Mouse (Mus musculus) forebrain, embryonic 16.5 days (tissue): Measurements from ENCODE around the gene Erg. TPM values are rescaled to one million over a fixed set of nuclear protein-coding genes. Genes with fewer than 3 reads are reported as not detected.

Experiments
- ATAC-seq: fragments of 200-750 bp; cut with Nextera tagmentation; 2 replicates; pipeline ENCODE4 v1.8.0; 2017; ENCODE audit warnings: mild to moderate bottlenecking, moderate library complexity
- H3K27ac ChIP-seq: fragments of 300-500 bp; sonication (generic); 2 replicates; pipeline ENCODE4 v1.5.1; 2014; ENCODE audit warnings: low read length, control low read depth
- H3K27me3 ChIP-seq: fragments of 300-500 bp; sonication (generic); replicated peaks from 2 replicates; pipeline ENCODE4 v1.6.1; 2014; ENCODE audit warnings: low read length; ENCODE audit not compliant: control insufficient read depth, insufficient read depth
- H3K36me3 ChIP-seq: fragments of 300-500 bp; sonication (generic); 2 replicates; pipeline ENCODE4 v1.6.1; 2014; ENCODE audit not compliant: control insufficient read depth, insufficient read depth
- H3K4me1 ChIP-seq: fragments of 300-500 bp; sonication (generic); replicated peaks from 2 replicates; pipeline ENCODE4 v1.6.1; 2014; ENCODE audit warnings: low read length; ENCODE audit not compliant: control insufficient read depth, insufficient read depth
- H3K4me2 ChIP-seq: fragments of 300-500 bp; sonication (generic); 2 replicates; pipeline ENCODE4 v1.6.1; 2014; ENCODE audit warnings: mild to moderate bottlenecking, low read length, control low read depth
- H3K4me3 ChIP-seq: fragments of 300-500 bp; sonication (generic); replicated peaks from 2 replicates; pipeline ENCODE4 v1.5.1; 2014; ENCODE audit warnings: mild to moderate bottlenecking, low read length, control low read depth
- H3K9ac ChIP-seq: fragments of 300-500 bp; sonication (generic); replicated peaks from 2 replicates; pipeline ENCODE4 v1.6.1; 2014; ENCODE audit warnings: low read depth, low read length, control low read depth
- H3K9me3 ChIP-seq: fragments of 300-500 bp; sonication (generic); 2 replicates; pipeline ENCODE4 v1.6.1; 2016; ENCODE audit warnings: low read length; ENCODE audit not compliant: control insufficient read depth
- WGBS: fragments of 180-500 bp; shearing (Covaris S2); extraction: QIAGEN DNeasy Blood & Tissue Kit; methylation state at CpG from one replicate; pipeline ENCODE4 v1.1.7; 2014; 5-methylcytosine and 5-hydroxymethylcytosine counted together
- polyA plus RNA-seq: library from polyadenylated mRNA; unstranded; fragments of >200 nt; fragmentation: Nextera tagmentation; extraction: Ambion mirVana; gene quantifications from 2 replicates; pipeline ENCODE4 v1.2.1, GENCODE M21; 2015

Erg gene
- polyA plus RNA-seq, 1 experiment from 2014 or later: 1.9 TPM

DNA sequence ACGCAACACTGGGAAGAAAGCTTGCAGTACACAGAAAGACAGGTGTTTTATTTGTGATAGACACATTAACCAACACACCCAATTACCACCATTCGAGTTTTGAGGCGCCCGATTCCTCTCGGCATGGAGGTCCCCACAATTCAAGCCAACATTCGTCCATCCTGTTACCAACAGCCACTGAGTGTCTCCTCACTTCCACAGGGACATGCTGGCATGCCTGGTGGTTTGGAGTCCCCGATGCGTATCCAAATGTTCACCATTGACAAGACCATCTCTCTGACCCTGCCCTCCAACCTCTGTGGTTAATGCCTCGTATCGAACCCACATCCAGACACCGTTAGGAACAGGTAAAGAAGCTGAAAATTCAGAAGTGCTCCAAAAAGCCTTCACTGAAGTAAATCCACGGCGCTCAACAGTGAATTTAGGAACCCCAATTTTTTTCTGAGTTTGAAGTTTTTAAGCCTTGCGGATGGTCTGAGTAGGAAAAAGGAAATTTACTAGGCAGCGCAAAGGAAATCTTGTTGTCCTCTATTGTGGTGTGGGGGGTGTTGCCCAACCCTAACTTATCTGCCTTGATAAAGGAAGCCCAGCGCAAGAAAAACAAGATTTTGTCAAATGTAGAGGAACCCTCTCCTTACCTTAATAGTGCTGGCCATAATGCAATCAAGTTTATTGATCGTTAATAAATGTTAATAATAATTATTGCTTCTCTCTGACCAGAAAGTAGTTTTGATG lies 127.6 kb downstream of the Erg start:
- no peak for ATAC-seq
- 90% methylated on average over 17 of the region's 17 CpGs for WGBS
- Histone ChIP-seq H3K9me3 (no peaks in the 10 kb centered on the region), H3K27ac (no peak overlapping the region), H3K4me3 (no peak overlapping the region; the same call in 1 of the 2 replicates), H3K4me1 (no peaks in the 10 kb centered on the region), H3K9ac (no peak overlapping the region), H3K27me3 (no peaks in the 10 kb centered on the region), H3K4me2 (no peak overlapping the region), H3K36me3 (no peaks in the 10 kb centered on the region)

DNA sequence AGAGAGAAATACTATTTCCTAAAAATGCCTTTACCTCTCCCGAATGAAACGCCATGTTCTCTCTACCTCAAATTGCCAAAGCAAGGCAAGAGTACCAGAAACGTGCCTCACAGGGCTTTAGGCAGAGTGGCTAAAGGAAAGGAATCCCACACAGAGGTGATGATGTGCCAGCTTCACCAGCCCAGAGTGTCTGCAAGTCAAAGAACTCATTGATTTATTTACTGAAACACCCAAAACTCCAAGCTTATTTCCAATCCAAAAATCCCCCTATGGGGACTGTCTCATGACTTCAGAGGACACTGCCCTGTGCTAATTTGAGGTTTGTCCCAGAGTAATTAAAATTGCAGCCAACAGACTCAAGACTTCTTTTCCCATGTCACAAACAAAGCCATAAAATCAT lies 129.4 kb downstream of the Erg start:
- Histone ChIP-seq H3K27me3 (no peaks in the 10 kb centered on the region), H3K9ac (no peak overlapping the region), H3K4me3 (no peak overlapping the region; the same call in 1 of the 2 replicates), H3K9me3 (no peaks in the 10 kb centered on the region), H3K4me1 (no peaks in the 10 kb centered on the region), H3K36me3 (no peaks in the 10 kb centered on the region), H3K4me2 (no peak overlapping the region), H3K27ac (no peak overlapping the region; the same call in 1 of the 2 replicates)
- ATAC-seq: no peak
- 88% methylated on average over 3 of the region's 3 CpGs for WGBS

DNA sequence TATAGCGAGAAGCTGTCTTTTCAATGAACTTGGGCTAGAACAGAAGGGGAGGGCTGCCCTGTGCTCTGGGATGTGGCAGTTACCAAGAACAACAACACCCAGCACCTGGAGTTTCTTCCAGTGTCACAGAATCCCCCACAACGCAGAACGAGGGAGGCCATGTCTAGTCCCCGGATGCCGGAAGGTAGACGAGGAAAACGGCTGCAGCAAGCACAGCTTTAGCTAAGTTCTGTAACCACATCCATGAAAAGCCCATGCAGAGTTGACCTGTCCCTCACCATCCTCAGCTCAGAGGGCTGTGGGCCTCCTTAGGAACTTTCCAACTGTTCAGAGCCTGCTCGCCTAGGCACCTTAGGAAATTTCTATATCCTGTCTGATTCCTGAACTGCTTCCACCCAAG lies 130.5 kb downstream of the Erg start:
- 94% methylated on average over 8 of the region's 8 CpGs for WGBS
- ATAC-seq: no peak
- H3K36me3 ChIP-seq: no peaks in the 10 kb centered on the region
- H3K4me3 ChIP-seq: no peak overlapping the region
- no peak overlapping the region for H3K9ac ChIP-seq
- H3K27ac ChIP-seq: no peak overlapping the region
- H3K4me1 ChIP-seq: no peaks in the 10 kb centered on the region
- H3K4me2 ChIP-seq: no peak overlapping the region
- no peaks in the 10 kb centered on the region for H3K27me3 ChIP-seq
- no peaks in the 10 kb centered on the region for H3K9me3 ChIP-seq

DNA sequence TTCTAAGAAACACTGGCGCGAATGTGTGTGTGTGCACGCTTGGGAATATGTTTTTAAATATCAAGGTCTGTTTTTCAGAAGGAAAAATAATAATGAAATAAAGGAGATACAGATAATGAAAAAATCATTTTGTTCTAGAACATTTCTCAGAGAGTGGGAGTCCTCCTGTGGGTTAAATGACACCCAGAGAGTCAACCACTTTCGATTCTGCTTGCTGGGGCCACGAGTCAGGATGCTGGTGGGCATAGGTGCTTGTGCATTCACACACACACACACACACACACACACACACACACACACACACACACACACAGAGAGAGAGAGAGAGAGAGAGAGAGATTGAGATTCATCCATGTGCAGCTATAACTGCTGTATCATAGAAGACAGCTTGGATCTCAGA lies 130.9 kb downstream of the Erg start:
- no peak for ATAC-seq
- Histone ChIP-seq H3K4me3 (no peak overlapping the region), H3K27ac (no peak overlapping the region), H3K27me3 (no peaks in the 10 kb centered on the region), H3K4me2 (no peak overlapping the region), H3K9ac (no peak overlapping the region), H3K36me3 (no peaks in the 10 kb centered on the region), H3K4me1 (no peaks in the 10 kb centered on the region), H3K9me3 (no peaks in the 10 kb centered on the region)
- 90% methylated on average over 5 of the region's 5 CpGs for WGBS

DNA sequence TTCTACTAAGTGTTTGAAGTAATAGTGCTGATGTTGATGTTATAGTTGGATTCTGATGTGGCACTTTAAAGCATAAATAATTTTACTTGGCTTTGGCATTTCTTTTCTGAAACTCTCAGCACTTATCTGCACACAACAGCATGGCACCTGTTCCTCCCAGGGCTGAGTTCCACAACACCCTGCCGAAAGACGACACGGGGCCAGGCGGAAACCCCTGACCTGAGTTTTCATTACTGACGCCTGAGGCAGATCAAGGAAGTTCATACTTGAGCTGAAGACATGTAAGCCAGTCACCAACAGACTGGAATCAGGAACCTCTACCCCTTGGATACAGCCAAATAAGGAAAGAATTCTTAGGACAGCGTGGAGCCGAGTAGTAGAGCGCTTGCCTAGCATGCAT lies 134.0 kb downstream of the Erg start:
- no peak for ATAC-seq

DNA sequence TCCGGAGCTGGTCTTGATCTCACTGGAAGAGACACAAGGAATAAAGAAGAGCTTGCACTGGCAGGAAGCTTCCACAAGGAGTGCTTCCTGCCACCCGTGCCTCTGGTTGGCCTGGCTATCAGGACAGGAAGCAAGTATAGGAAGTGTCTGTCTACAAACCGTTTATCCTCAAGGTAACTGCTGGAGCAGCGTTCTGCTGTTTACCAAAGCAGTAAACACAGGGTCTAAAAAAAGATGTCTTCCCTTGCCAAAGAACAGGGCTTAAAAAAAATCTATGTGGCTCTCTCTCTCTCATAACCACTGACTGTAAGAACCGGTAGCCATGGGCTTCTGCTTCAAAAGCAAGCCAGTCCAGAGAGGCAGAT lies 137.1 kb downstream of the Erg start:
- Histone ChIP-seq H3K4me3 (no peak overlapping the region), H3K9me3 (no peaks in the 10 kb centered on the region), H3K4me1 (no peaks in the 10 kb centered on the region), H3K9ac (no peak overlapping the region), H3K36me3 (no peaks in the 10 kb centered on the region), H3K27ac (no peak overlapping the region), H3K27me3 (no peaks in the 10 kb centered on the region), H3K4me2 (no peak overlapping the region)
- 82% methylated on average over 5 of the region's 5 CpGs for WGBS
- ATAC-seq: no peak

More for the DNA sequence above, 134.0 kb downstream of the Erg start:
- H3K36me3 ChIP-seq: no peaks in the 10 kb centered on the region
- no peak overlapping the region for H3K9ac ChIP-seq
- H3K27me3 ChIP-seq: no peaks in the 10 kb centered on the region
- H3K4me3 ChIP-seq: no peak overlapping the region
- no peaks in the 10 kb centered on the region for H3K9me3 ChIP-seq
- H3K4me1 ChIP-seq: no peaks in the 10 kb centered on the region
- WGBS: 92% methylated on average over 8 of the region's 8 CpGs
- H3K4me2 ChIP-seq: no peak overlapping the region
- no peak overlapping the region for H3K27ac ChIP-seq

DNA sequence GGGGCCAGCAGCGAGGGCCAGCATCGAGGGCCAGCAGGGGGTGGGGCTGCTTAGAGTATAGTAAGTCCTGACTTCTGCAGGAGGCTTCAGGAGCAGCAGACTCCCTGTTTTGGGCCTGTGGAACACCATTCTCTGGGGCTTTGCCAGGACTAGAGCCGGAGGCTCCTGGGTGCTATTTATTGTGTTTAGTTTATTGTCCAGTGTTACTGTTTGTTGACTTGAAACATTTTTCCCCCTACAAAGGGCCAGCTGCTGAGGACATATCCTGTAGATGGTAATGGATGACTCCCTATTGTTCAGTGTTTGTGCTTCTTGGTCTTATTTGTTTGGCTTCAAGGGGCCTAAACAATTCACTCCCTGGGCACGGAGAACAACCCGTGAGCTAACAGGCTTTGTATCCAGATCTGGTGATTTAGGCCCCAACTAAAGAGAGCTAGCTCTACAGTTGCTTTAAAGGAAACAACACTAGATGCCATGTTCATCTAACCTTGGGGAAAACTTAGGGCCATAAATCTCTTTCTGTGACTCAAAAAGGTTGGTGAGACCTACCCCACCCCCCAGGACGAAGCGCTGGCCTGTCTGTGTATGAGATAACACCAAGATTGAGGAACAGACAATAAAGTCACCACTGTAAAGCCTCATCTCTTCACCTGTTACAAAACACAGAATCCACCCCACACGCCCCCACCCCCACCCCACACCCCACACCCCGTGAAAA lies 137.6 kb downstream of the Erg start:
- Histone ChIP-seq H3K9me3 (no peaks in the 10 kb centered on the region), H3K36me3 (no peaks in the 10 kb centered on the region), H3K9ac (no peak overlapping the region), H3K27me3 (no peaks in the 10 kb centered on the region), H3K4me2 (no peak overlapping the region), H3K4me1 (no peaks in the 10 kb centered on the region), H3K27ac (no peak overlapping the region), H3K4me3 (no peak overlapping the region)
- whole genome bisulfite sequencing: 73% methylated on average over 9 of the region's 9 CpGs
- ATAC-seq: no peak

DNA sequence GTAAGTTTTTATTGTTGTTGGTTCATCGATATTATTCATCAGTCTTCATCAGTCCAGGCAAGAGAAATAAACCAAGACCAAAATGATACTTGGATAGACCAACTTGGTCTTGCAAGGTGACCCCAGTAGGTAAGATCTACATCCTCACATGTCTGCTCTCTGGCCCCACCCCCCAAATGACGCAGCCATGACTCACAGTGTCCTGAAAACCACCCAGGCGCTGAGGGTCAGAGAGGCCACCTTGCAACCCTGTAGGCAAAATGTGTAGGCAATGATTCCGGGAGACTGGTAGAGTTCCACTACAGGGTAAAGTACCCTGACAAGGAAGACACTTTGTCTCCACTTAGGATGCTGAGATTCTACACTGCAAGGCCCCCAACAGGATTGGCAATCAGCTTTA lies 138.5 kb downstream of the Erg start:
- Histone ChIP-seq H3K4me1 (no peaks in the 10 kb centered on the region), H3K4me3 (no peak overlapping the region), H3K9me3 (no peaks in the 10 kb centered on the region), H3K9ac (no peak overlapping the region), H3K27ac (no peak overlapping the region), H3K36me3 (no peaks in the 10 kb centered on the region), H3K4me2 (no peak overlapping the region), H3K27me3 (no peaks in the 10 kb centered on the region)
- ATAC-seq: no peak
- WGBS: 89% methylated on average over 4 of the region's 4 CpGs

DNA sequence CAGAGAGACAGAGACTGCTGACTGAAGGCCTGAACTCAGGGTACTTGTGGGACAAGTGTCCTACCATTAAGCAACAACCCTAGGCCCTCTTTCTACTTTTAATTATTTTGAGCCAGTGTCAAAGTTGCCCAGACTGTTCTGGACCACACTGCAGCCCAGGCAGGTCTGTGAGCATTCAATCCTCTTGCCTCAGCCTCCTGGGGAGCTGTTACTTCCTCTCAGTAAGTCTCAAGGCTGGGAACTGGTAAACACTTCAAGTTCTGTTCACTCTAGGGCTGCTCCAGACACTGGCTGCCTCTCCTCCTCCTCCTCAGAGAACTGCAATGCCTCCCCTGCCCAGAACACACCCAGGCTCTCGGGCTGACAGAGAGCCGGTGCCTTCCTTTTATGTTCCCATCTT lies 140.0 kb downstream of the Erg start:
- Histone ChIP-seq H3K27me3 (no peaks in the 10 kb centered on the region), H3K4me2 (no peak overlapping the region), H3K36me3 (no peaks in the 10 kb centered on the region), H3K9ac (no peak overlapping the region), H3K27ac (no peak overlapping the region), H3K9me3 (no peaks in the 10 kb centered on the region), H3K4me1 (no peaks in the 10 kb centered on the region), H3K4me3 (no peak overlapping the region)
- ATAC-seq: no peak
- 63% methylated on average over 2 of the region's 2 CpGs for WGBS
